Mouse (Mus musculus) liver, embryonic 12.5 days (tissue): ENCODE results near the gene Hspbap1. TPM values are rescaled to one million over a fixed set of nuclear protein-coding genes. Genes with fewer than 3 reads are reported as not detected.

Source experiments
- ATAC-seq: fragments of 200-750 bp; cut with Nextera tagmentation; 2 replicates; pipeline ENCODE4 v1.8.0; 2017; ENCODE audit warnings: moderate number of reproducible peaks, mild to moderate bottlenecking, moderate library complexity
- H3K27ac ChIP-seq: fragments of 300-500 bp; sonication (generic); 2 replicates; pipeline ENCODE4 v1.5.1; 2016; ENCODE audit warnings: mild to moderate bottlenecking
- H3K27me3 ChIP-seq: fragments of 300-500 bp; sonication (generic); replicated peaks from 2 replicates; pipeline ENCODE4 v1.6.1; 2016; ENCODE audit warnings: mild to moderate bottlenecking, moderate library complexity
- H3K36me3 ChIP-seq: fragments of 300-500 bp; sonication (generic); 2 replicates; pipeline ENCODE4 v1.6.1; 2016; ENCODE audit warnings: mild to moderate bottlenecking, moderate library complexity
- H3K4me1 ChIP-seq: fragments of 300-500 bp; sonication (generic); 2 replicates; pipeline ENCODE4 v1.6.1; 2016
- H3K4me2 ChIP-seq: fragments of 300-500 bp; sonication (generic); 2 replicates; pipeline ENCODE4 v1.6.1; 2016; ENCODE audit warnings: mild to moderate bottlenecking, moderate library complexity
- H3K4me3 ChIP-seq: fragments of 300-500 bp; sonication (generic); 2 replicates; pipeline ENCODE4 v1.5.1; 2016; ENCODE audit warnings: mild to moderate bottlenecking, moderate library complexity
- H3K9ac ChIP-seq: fragments of 300-500 bp; sonication (generic); 2 replicates; pipeline ENCODE4 v1.6.1; 2016; ENCODE audit warnings: mild to moderate bottlenecking, moderate library complexity
- H3K9me3 ChIP-seq: fragments of 300-500 bp; sonication (generic); replicated peaks from 2 replicates; pipeline ENCODE4 v1.6.1; 2016; ENCODE audit warnings: mild to moderate bottlenecking, moderate library complexity
- WGBS: fragments of 180-500 bp; shearing (Covaris S2); methylation state at CpG from one replicate; pipeline ENCODE4 v1.1.7; 2016; ENCODE audit not compliant: insufficient replicate concordance; 5-methylcytosine and 5-hydroxymethylcytosine counted together
- polyA plus RNA-seq: library from polyadenylated mRNA; unstranded; fragments of >200 nt; fragmentation: Nextera tagmentation; extraction: Ambion mirVana; gene quantifications from 2 replicates; pipeline ENCODE4 v1.2.1, GENCODE M21; 2016

Gene Hspbap1
- polyA plus RNA-seq = 22.4 and 23.0 TPM in 2 replicates

DNA sequence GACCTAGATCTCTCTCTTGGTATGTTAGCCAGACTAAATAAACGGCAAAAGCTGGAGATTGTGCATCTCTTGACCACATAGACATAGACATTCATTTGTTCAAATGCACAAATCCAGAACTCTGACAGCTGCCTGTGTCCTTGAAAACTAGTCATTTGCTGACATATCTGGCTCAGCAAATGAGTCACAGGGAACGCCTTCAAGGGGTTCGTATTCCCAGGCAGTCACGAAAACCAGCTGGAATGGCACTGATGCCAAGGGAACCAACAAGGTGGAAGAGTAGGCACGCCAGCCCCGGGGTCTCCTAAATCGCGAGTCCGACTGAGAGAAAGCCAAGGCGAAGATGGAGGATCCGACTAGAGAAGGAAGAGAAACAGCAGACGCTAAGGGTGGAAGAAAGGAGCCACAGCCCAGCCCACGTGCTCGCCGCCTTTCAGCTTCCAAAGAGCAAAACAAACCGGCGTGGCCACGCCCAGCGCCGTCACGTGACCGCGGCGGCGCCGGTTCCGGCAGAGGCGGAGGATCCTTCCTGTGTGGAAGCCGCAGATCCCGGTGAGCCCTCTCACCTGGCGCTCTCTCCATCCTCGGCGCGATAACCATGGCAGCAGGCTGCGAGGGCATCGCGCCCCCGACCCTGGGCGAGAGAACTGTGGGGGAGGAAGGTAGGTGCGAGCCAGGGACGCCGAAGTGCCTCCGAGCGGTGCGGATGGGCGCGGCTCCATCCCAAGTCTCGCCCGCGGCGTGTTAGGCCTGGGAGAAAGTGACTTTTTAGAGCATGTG lies at the start of gene Hspbap1:
Hspbap1 (plus strand) TSS at position 498 of the 780 bp plus-strand sequence.
- peak; percentile 76 for ATAC-seq
- peaks cover 67% of the 10 kb centered on the region for H3K4me1 ChIP-seq
- peak within 1 kb of the TSS; percentile 92 for H3K4me3 ChIP-seq

DNA sequence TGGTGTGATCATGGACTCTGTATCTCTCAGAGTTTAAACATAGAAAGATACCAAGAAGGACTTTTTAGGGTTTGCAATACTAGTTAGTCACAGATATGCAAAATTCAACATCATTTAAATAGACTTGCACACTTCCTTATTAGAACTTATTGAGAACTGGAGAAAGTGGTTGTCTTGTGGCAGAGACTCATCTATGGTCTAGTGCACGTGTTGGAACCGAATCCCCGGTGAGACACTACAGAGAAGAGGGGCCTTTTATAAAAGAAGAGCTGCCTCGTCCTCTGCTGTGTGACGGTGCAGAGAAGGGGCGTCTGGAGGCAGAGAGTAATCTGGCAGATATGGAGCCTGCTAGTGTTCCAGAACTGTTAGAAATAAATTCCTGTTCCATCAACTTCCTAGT lies 45.6 kb upstream of the Hspbap1 start:
- Histone ChIP-seq H3K9ac (no peak overlapping the region), H3K36me3 (peaks cover 21% of the 10 kb centered on the region), H3K27ac (no peak overlapping the region), H3K4me3 (no peak overlapping the region), H3K9me3 (no peaks in the 10 kb centered on the region), H3K4me1 (no peaks in the 10 kb centered on the region), H3K4me2 (no peak overlapping the region), H3K27me3 (no peaks in the 10 kb centered on the region)
- ATAC-seq = no peak
- WGBS = 78% methylated on average over 6 of the region's 6 CpGs

More for the DNA sequence above, at the start of gene Hspbap1:
- under 1% methylated on average over 51 of the region's 51 CpGs for WGBS
- Histone ChIP-seq H3K36me3 (peaks cover 9% of the 10 kb centered on the region; the same call in 1 of the 2 replicates), H3K4me2 (peak within 1 kb of the TSS; percentile 85), H3K9me3 (no peaks in the 10 kb centered on the region), H3K27me3 (no peaks in the 10 kb centered on the region), H3K27ac (peak within 1 kb of the TSS; percentile 93), H3K9ac (peak within 1 kb of the TSS; percentile 97)

- no peak overlapping the region for H3K27ac ChIP-seq
- H3K4me2 ChIP-seq = no peak overlapping the region
- peaks cover 23% of the 10 kb centered on the region for H3K36me3 ChIP-seq
- H3K9ac ChIP-seq = no peak overlapping the region
- no peak overlapping the region for H3K4me3 ChIP-seq
- no peak for ATAC-seq
- WGBS = 75% methylated on average over 2 of the region's 2 CpGs
- no peaks in the 10 kb centered on the region for H3K4me1 ChIP-seq
- no peaks in the 10 kb centered on the region for H3K9me3 ChIP-seq
- H3K27me3 ChIP-seq = no peaks in the 10 kb centered on the region
Observed at GRCm38 (mm10) chr16:35726601-35727000, 43.6 kb upstream of the Hspbap1 start.

DNA sequence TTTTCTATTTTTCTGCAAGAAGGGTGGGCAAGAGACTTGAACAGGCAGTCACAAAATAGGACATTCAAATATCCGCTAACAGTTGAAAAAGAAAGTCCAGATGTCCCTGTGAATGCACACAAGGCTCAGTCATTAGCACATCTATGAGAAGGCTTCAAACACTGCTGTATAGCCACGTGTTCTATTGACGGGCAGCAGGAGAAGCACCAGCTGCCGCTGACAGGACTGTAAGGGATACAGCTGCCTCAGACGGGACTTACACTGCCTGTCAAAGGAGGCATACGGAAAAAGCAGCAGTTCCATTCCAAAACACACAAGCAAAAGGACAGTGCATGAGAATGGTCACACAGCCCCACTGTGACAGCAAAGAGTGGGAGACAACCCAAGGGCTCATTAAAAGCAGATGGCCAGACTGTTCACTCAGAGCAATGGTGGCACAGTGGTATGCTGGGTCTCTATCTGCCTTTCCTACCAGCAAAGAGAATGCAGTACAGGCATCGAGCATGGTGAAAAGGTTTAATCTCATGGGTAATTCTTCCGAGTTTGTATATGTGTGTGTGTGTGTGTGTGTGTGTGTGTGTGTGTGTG lies 40.9 kb upstream of the Hspbap1 start:
- Histone ChIP-seq H3K9me3 (no peaks in the 10 kb centered on the region), H3K36me3 (peaks cover 31% of the 10 kb centered on the region), H3K4me3 (no peak overlapping the region), H3K9ac (no peak overlapping the region), H3K4me1 (0 out of 2 replicates have a peak, but pooled peaks cover 2% of the 10 kb centered on the region), H3K4me2 (no peak overlapping the region), H3K27ac (no peak overlapping the region), H3K27me3 (no peaks in the 10 kb centered on the region)
- no peak for ATAC-seq
- 70% methylated on average over 8 of the region's 8 CpGs for WGBS

- WGBS = 90% methylated on average over 7 of the region's 7 CpGs
- no peak for ATAC-seq
- H3K4me3 ChIP-seq = no peak overlapping the region
- H3K4me2 ChIP-seq = no peak overlapping the region
- no peak overlapping the region for H3K27ac ChIP-seq
- H3K36me3 ChIP-seq = peaks cover 46% of the 10 kb centered on the region
- no peaks in the 10 kb centered on the region for H3K9me3 ChIP-seq
- no peaks in the 10 kb centered on the region for H3K27me3 ChIP-seq
- 0 out of 2 replicates have a peak, but pooled peaks cover 2% of the 10 kb centered on the region for H3K4me1 ChIP-seq
- H3K9ac ChIP-seq = no peak overlapping the region
Observed at GRCm38 (mm10) chr16:35732096-35732495, 38.1 kb upstream of the Hspbap1 start.

DNA sequence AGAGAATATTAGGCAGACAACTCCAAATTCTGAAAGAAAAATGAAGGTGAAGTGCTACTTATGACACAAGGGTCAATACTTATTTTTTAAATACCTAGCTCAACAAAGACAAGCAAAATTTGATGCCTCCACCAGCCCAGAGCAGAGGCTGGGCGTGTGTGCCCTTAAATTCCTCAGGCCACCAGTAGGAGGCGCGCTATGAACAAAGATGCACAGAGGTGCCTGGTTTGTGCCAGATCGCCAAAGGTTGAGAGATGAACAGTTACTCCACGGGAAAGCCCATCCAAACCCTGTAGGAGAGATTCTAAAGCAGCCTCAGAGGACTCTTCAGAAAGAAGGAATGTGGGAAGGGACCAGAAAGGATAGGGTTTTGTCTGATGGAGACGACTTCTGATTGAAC lies 36.1 kb upstream of the Hspbap1 start:
- no peak overlapping the region for H3K9ac ChIP-seq
- no peak overlapping the region for H3K4me3 ChIP-seq
- no peaks in the 10 kb centered on the region for H3K9me3 ChIP-seq
- H3K4me1 ChIP-seq = 0 out of 2 replicates have a peak, but pooled peaks cover 8% of the 10 kb centered on the region
- no peak overlapping the region for H3K4me2 ChIP-seq
- peaks cover 36% of the 10 kb centered on the region for H3K36me3 ChIP-seq
- WGBS = 8% methylated on average over 6 of the region's 6 CpGs
- no peaks in the 10 kb centered on the region for H3K27me3 ChIP-seq
- no peak overlapping the region for H3K27ac ChIP-seq
- peak; percentile 71 for ATAC-seq

GRCm38 (mm10) chr16:35738096-35738767 lies 31.9 kb upstream of the Hspbap1 start:
- 87% methylated on average over 7 of the region's 7 CpGs for WGBS
- H3K4me1 ChIP-seq = 0 out of 2 replicates have a peak, but pooled peaks cover 8% of the 10 kb centered on the region
- no peaks in the 10 kb centered on the region for H3K27me3 ChIP-seq
- no peak overlapping the region for H3K27ac ChIP-seq
- H3K9me3 ChIP-seq = no peaks in the 10 kb centered on the region
- H3K36me3 ChIP-seq = peaks cover 18% of the 10 kb centered on the region
- H3K4me3 ChIP-seq = no peak overlapping the region
- H3K4me2 ChIP-seq = no peak overlapping the region
- 0 out of 2 replicates have a peak, but pooled peaks have one; percentile 26 for ATAC-seq
- H3K9ac ChIP-seq = no peak overlapping the region

DNA sequence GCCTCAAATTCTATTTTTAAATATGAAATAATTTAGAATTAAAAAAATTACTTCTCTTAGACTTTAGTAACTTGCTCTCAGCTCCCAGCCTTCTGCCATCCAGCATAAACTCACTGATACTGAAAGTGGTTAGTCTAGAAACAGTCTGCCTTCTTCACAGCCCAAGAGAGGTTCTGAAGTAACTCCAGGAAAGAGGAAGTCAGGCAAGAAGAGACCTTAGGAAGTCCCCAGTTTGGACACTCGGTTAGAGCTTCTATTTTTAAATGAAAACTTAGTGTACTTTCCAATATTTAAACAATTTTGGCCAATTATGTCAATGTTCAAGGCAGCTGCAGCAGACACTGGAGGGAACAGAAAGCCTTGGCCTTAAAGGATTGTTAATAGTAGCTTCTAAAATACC lies 30.6 kb upstream of the Hspbap1 start:
- peaks cover 12% of the 10 kb centered on the region for H3K36me3 ChIP-seq
- no peaks in the 10 kb centered on the region for H3K27me3 ChIP-seq
- no peak for ATAC-seq
- 0 out of 2 replicates have a peak, but pooled peaks cover 6% of the 10 kb centered on the region for H3K4me1 ChIP-seq
- 15% methylated on average over 1 of the region's 1 CpGs for WGBS
- H3K4me3 ChIP-seq = no peak overlapping the region
- H3K9me3 ChIP-seq = no peaks in the 10 kb centered on the region
- no peak overlapping the region for H3K4me2 ChIP-seq
- 0 out of 2 replicates have a peak overlapping the region, but pooled peaks have one; percentile 20 for H3K27ac ChIP-seq
- no peak overlapping the region for H3K9ac ChIP-seq

DNA sequence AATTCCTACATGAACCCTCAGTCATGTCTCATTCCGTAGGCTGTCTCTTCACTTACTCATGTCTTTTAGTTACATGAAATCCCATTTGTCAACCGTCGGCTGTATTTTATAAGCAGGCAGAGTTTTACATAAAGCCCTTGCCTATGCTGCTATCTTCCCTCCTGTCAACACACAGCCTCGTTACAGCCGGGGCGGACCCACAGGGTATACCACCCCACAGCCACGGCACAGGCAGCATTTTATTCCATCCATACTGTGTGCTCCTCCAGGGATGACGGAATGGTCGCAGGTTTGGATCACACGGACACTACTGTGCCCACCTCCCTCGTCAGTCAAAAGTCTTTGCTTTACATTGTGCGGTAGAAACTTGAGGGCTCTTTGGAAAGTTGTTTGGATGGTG lies 29.8 kb upstream of the Hspbap1 start:
- Histone ChIP-seq H3K4me1 (0 out of 2 replicates have a peak, but pooled peaks cover 6% of the 10 kb centered on the region), H3K9me3 (no peaks in the 10 kb centered on the region), H3K9ac (no peak overlapping the region), H3K27me3 (no peaks in the 10 kb centered on the region), H3K36me3 (peaks cover 4% of the 10 kb centered on the region), H3K4me3 (no peak overlapping the region), H3K27ac (no peak overlapping the region), H3K4me2 (no peak overlapping the region)
- no peak for ATAC-seq
- WGBS = 78% methylated on average over 12 of the region's 12 CpGs

GRCm38 (mm10) chr16:35740943-35741342 lies 29.2 kb upstream of the Hspbap1 start:
- Histone ChIP-seq H3K4me2 (no peak overlapping the region), H3K4me3 (no peak overlapping the region), H3K27ac (no peak overlapping the region), H3K9ac (no peak overlapping the region), H3K9me3 (no peaks in the 10 kb centered on the region), H3K27me3 (no peaks in the 10 kb centered on the region), H3K4me1 (0 out of 2 replicates have a peak, but pooled peaks cover 6% of the 10 kb centered on the region), H3K36me3 (0 out of 2 replicates have a peak, but pooled peaks cover under 1% of the 10 kb centered on the region)
- ATAC-seq = no peak
- WGBS = 79% methylated on average over 6 of the region's 6 CpGs

- 90% methylated on average over 5 of the region's 5 CpGs for WGBS
- Histone ChIP-seq H3K9ac (no peak overlapping the region), H3K36me3 (no peaks in the 10 kb centered on the region), H3K27me3 (no peaks in the 10 kb centered on the region), H3K4me1 (0 out of 2 replicates have a peak, but pooled peaks cover 6% of the 10 kb centered on the region), H3K4me3 (no peak overlapping the region), H3K4me2 (no peak overlapping the region), H3K9me3 (no peaks in the 10 kb centered on the region), H3K27ac (no peak overlapping the region)
- ATAC-seq = no peak
Observed at GRCm38 (mm10) chr16:35741621-35742020, 28.6 kb upstream of the Hspbap1 start.
